Mouse (Mus musculus): ENCODE data around the gene Polr2m. TPM values are rescaled to one million over a fixed set of nuclear protein-coding genes. Genes with fewer than 3 reads are reported as not detected.

Gene Polr2m
- polyA plus RNA-seq, 1 experiment from 2014 or later: 341 TPM

DNA sequence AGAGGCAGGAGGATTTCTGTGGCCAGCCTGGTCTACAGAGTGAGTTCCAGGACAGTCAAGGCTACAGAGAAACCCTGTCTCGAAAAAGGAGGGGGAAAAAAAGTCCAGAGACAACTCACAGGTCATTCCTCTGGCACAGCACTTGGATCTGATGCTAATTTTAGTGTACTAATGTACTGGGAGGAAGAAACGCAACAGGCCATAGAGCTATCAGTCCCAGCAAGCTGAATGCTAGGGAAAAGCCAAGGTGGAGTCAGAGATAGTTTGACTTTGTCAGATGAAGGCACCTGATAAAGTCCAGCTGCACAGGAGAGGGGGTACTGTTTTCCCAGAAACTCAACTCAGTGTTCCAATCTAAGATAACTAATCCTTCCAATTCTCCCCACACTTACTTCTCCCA lies 5.4 kb downstream of the Polr2m start:
- no peak for ATAC-seq
- Histone ChIP-seq H3K9ac (ENCODE audit: low read depth, low read length) (no peak overlapping the region), H3K4me2 (ENCODE audit: low read length) (no peak overlapping the region), H3K4me1 (ENCODE audit: control insufficient read depth, insufficient read depth, low read length) (peaks cover 11% of the 10 kb centered on the region), H3K9me3 (replicated peaks; ENCODE audit: control insufficient read depth, low read length, poor library complexity, severe bottlenecking) (no peaks in the 10 kb centered on the region; the same call in 1 of the 2 replicates), H3K36me3 (ENCODE audit: control insufficient read depth, insufficient read depth, low read length) (peaks cover 65% of the 10 kb centered on the region), H3K27me3 (ENCODE audit: control insufficient read depth, insufficient read depth, low read depth, low read length) (no peaks in the 10 kb centered on the region), H3K27ac (ENCODE audit: low read length) (no peak overlapping the region), H3K4me3 (ENCODE audit: low read depth, low read length) (no peak overlapping the region)
- WGBS: 94% methylated on average over 2 of the region's 2 CpGs

DNA sequence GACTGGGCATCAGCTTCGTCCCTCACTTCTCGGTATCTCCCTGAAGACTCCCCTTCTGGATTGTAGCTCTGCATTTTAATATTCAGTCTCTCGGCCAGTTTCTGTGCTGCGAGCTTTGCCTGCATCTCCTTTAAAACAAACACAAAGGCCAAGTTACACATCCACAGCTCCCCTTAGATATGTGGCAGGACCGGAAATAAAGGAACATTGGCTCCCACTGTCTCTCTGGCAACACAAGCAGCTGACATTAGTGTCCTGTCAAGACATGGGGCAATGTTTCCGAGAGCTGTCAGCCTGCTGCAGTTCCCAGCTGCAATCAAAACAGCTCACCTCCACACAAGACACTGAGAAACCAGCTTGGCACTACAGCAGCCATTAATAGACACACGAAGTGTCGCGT lies 6.3 kb downstream of the Polr2m start:
- Histone ChIP-seq H3K36me3 (ENCODE audit: control insufficient read depth, insufficient read depth, low read length) (peaks cover 65% of the 10 kb centered on the region), H3K9ac (ENCODE audit: low read depth, low read length) (no peak overlapping the region), H3K4me1 (ENCODE audit: control insufficient read depth, insufficient read depth, low read length) (peaks cover 6% of the 10 kb centered on the region), H3K27me3 (ENCODE audit: control insufficient read depth, insufficient read depth, low read depth, low read length) (no peaks in the 10 kb centered on the region), H3K27ac (ENCODE audit: low read length) (no peak overlapping the region), H3K9me3 (replicated peaks; ENCODE audit: control insufficient read depth, low read length, poor library complexity, severe bottlenecking) (no peaks in the 10 kb centered on the region; the same call in 1 of the 2 replicates), H3K4me3 (ENCODE audit: low read depth, low read length) (no peak overlapping the region), H3K4me2 (ENCODE audit: low read length) (no peak overlapping the region)
- WGBS: 95% methylated on average over 9 of the region's 9 CpGs
- no peak for ATAC-seq

DNA sequence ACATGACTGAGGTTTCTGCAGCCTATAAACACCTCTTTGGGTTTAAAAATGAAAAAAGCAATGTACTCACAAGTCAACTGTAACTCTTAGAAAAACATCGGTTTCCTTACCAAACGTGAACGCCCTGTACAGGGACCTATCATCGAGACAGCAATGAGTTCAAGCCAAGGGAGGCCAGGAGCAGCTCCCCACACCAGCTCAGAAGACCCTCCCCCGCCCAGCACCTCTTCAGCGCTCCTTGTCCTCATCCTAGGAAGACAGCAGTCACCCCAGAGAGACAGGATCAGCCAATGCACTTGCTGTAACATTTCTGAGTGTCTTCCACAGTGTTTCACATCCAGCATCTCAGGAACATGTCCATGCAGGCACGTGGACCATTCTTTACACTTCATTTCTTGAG lies 7.1 kb downstream of the Polr2m start:
- no peak overlapping the region for H3K4me2 ChIP-seq (ENCODE audit: low read length)
- no peak for ATAC-seq
- H3K4me3 ChIP-seq (ENCODE audit: low read depth, low read length): no peak overlapping the region
- 96% methylated on average over 7 of the region's 7 CpGs for WGBS
- H3K9me3 ChIP-seq (replicated peaks; ENCODE audit: control insufficient read depth, low read length, poor library complexity, severe bottlenecking): no peaks in the 10 kb centered on the region; the same call in 1 of the 2 replicates
- no peak overlapping the region for H3K27ac ChIP-seq (ENCODE audit: low read length)
- no peak overlapping the region for H3K9ac ChIP-seq (ENCODE audit: low read depth, low read length)
- H3K4me1 ChIP-seq (ENCODE audit: control insufficient read depth, insufficient read depth, low read length): no peaks in the 10 kb centered on the region
- peaks cover 65% of the 10 kb centered on the region for H3K36me3 ChIP-seq (ENCODE audit: control insufficient read depth, insufficient read depth, low read length)
- H3K27me3 ChIP-seq (ENCODE audit: control insufficient read depth, insufficient read depth, low read depth, low read length): no peaks in the 10 kb centered on the region

DNA sequence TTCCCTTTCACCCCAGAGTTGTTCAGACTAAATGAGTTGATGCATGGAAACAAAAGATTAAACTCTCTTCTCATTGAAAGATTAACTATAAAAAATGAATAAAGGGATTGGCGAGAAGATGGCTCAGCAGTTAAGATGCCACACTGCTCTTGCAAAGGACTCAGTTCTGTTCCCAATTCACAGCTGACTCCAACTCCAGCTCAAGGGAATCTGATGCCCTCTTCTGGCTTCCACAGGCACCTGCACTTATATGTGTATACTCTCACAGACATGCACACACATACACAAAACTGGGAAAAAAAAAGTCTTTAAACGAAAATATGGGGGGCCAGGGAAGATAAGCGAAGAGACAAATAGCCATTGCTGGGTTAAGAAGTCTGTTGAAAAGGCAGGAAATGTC lies 9.1 kb downstream of the Polr2m start:
- Histone ChIP-seq H3K4me1 (ENCODE audit: control insufficient read depth, insufficient read depth, low read length) (no peaks in the 10 kb centered on the region), H3K27ac (ENCODE audit: low read length) (no peak overlapping the region), H3K36me3 (ENCODE audit: control insufficient read depth, insufficient read depth, low read length) (peaks cover 54% of the 10 kb centered on the region), H3K4me2 (ENCODE audit: low read length) (no peak overlapping the region), H3K27me3 (ENCODE audit: control insufficient read depth, insufficient read depth, low read depth, low read length) (no peaks in the 10 kb centered on the region), H3K9me3 (replicated peaks; ENCODE audit: control insufficient read depth, low read length, poor library complexity, severe bottlenecking) (no peaks in the 10 kb centered on the region; the same call in 1 of the 2 replicates), H3K4me3 (ENCODE audit: low read depth, low read length) (no peak overlapping the region), H3K9ac (ENCODE audit: low read depth, low read length) (no peak overlapping the region)
- no peak for ATAC-seq
- WGBS: 97% methylated on average over 3 of the region's 3 CpGs

DNA sequence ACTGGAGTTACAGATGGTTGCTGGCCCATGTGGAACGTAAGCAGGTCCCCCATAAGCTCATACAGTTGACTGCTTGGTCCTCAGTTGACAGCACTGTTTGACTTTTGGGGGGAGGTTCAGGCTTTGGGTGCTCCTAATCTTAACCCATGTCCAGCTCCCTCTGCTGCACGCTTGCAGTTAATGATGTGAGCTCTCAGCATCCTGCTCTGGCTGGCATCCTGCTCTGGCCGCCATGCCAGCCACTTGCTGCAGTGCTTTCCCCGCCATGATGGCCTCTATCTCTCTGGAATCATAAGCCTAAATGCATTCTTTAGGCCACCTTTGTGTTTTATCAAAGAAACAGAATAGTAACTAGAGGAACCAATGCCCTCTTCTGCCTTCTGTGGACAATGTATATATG lies 10.2 kb downstream of the Polr2m start:
- Histone ChIP-seq H3K36me3 (ENCODE audit: control insufficient read depth, insufficient read depth, low read length) (peaks cover 44% of the 10 kb centered on the region), H3K9me3 (replicated peaks; ENCODE audit: control insufficient read depth, low read length, poor library complexity, severe bottlenecking) (no peaks in the 10 kb centered on the region; the same call in 1 of the 2 replicates), H3K9ac (ENCODE audit: low read depth, low read length) (no peak overlapping the region), H3K4me2 (ENCODE audit: low read length) (no peak overlapping the region), H3K27me3 (ENCODE audit: control insufficient read depth, insufficient read depth, low read depth, low read length) (no peaks in the 10 kb centered on the region), H3K4me1 (ENCODE audit: control insufficient read depth, insufficient read depth, low read length) (no peaks in the 10 kb centered on the region), H3K4me3 (ENCODE audit: low read depth, low read length) (no peak overlapping the region), H3K27ac (ENCODE audit: low read length) (no peak overlapping the region)
- no peak for ATAC-seq
- 97% methylated on average over 4 of the region's 4 CpGs for WGBS

DNA sequence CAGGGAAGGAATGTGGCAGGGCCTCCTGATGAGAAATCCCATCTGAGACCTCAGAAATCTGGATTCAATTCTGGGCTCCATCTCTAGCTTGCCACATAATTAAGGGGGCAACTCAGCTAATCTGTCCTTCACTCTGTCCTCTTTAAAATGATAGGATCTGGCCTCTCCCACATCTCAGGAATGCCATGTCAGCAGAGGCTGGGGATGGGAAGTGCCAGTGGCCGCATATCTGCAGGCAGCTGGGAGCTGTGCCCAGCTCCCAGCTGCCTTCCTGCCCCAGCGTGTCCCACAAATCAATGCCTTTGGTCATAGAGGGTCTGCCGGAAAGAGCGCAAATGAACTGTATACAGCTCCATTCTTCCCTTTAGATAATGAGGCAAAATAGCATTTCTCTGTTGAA lies 18.3 kb downstream of the Polr2m start:
- H3K4me2 ChIP-seq (ENCODE audit: low read length): no peak overlapping the region
- ATAC-seq: no peak
- no peak overlapping the region for H3K4me3 ChIP-seq (ENCODE audit: low read depth, low read length)
- no peaks in the 10 kb centered on the region for H3K27me3 ChIP-seq (ENCODE audit: control insufficient read depth, insufficient read depth, low read depth, low read length)
- no peaks in the 10 kb centered on the region for H3K36me3 ChIP-seq (ENCODE audit: control insufficient read depth, insufficient read depth, low read length)
- H3K27ac ChIP-seq (ENCODE audit: low read length): no peak overlapping the region
- no peaks in the 10 kb centered on the region for H3K9me3 ChIP-seq (replicated peaks; ENCODE audit: control insufficient read depth, low read length, poor library complexity, severe bottlenecking)
- H3K9ac ChIP-seq (ENCODE audit: low read depth, low read length): no peak overlapping the region
- H3K4me1 ChIP-seq (ENCODE audit: control insufficient read depth, insufficient read depth, low read length): no peaks in the 10 kb centered on the region
- 82% methylated on average over 4 of the region's 4 CpGs for WGBS

DNA sequence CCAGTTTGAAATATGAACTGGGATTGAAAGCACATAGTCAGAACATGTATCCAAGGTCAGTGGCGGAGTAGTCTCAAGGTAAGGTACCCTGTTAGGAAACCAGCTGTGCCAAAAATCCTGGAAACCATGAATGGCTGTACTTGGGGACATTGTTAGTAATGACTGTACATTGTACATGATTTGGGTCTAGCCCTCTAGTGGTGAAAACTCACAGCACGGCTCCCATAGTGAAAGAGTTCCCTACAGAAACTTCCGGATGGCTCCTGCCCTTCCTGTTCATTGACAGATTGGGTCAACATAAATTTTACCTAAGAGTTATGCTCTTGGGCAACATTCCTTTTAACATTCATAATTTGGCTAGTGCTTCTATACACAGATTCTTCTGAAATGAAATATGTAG lies 19.6 kb downstream of the Polr2m start:
- Histone ChIP-seq H3K9ac (ENCODE audit: low read depth, low read length) (no peak overlapping the region), H3K36me3 (ENCODE audit: control insufficient read depth, insufficient read depth, low read length) (no peaks in the 10 kb centered on the region), H3K27me3 (ENCODE audit: control insufficient read depth, insufficient read depth, low read depth, low read length) (no peaks in the 10 kb centered on the region), H3K27ac (ENCODE audit: low read length) (no peak overlapping the region), H3K4me1 (ENCODE audit: control insufficient read depth, insufficient read depth, low read length) (no peaks in the 10 kb centered on the region), H3K9me3 (replicated peaks; ENCODE audit: control insufficient read depth, low read length, poor library complexity, severe bottlenecking) (no peaks in the 10 kb centered on the region), H3K4me3 (ENCODE audit: low read depth, low read length) (no peak overlapping the region), H3K4me2 (ENCODE audit: low read length) (no peak overlapping the region)
- WGBS: 84% methylated on average over 3 of the region's 3 CpGs
- ATAC-seq: no peak

DNA sequence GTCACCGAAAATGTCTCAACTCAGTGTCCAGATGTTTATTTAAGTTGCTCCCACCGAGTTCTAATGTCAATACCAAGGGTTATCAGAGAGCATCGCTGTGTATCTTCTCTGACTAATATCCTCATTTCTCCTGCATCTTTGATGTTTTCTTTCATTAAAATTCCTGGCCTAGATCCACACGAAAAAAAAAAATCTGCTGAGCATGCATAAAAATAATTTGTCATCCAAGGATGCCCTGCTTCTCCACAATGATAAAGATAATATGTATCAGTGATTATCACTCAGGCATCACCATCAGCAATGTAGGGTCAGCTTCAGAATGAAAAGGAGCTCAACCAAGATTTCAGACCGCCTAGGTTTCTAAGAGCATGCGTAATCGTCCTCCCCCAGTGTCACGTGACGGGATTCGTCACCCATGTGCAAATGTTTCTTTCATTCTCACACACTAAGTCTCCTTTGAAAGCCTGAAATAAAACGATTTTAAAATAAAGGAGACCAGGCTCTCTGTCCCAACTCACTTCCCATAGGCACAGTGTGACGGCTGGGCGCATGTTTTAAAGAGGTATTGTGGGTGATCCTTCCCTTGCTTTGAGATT lies 22.6 kb downstream of the Polr2m start:
- WGBS: 65% methylated on average over 13 of the region's 13 CpGs
- no peaks in the 10 kb centered on the region for H3K27me3 ChIP-seq (ENCODE audit: control insufficient read depth, insufficient read depth, low read depth, low read length)

DNA sequence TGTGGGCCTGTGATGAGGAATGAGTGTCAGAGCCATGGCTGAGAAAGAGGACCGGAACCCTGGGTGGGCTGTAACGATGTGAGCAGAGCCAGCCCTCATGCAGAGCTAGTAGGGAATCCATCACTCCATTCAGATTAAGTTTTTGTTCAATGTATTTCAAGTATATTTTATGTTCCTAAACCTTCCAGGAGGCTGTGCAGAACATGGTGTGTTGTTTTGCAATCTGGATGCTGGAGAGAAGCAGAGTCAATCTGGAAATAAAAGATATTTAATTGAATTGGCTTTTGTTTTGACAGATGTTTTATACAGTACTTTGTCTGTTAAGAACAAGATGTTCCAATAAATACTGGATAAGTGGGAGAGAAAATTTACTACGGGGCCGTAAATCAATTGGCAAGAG lies 29.0 kb downstream of the Polr2m start:
- Histone ChIP-seq H3K4me1 (ENCODE audit: control insufficient read depth, insufficient read depth, low read length) (no peaks in the 10 kb centered on the region), H3K36me3 (ENCODE audit: control insufficient read depth, insufficient read depth, low read length) (no peaks in the 10 kb centered on the region), H3K4me3 (ENCODE audit: low read depth, low read length) (no peak overlapping the region), H3K9ac (ENCODE audit: low read depth, low read length) (no peak overlapping the region), H3K4me2 (ENCODE audit: low read length) (no peak overlapping the region), H3K9me3 (replicated peaks; ENCODE audit: control insufficient read depth, low read length, poor library complexity, severe bottlenecking) (no peaks in the 10 kb centered on the region), H3K27ac (ENCODE audit: low read length) (no peak overlapping the region), H3K27me3 (ENCODE audit: control insufficient read depth, insufficient read depth, low read depth, low read length) (no peaks in the 10 kb centered on the region)
- no peak for ATAC-seq
- WGBS: 93% methylated on average over 4 of the region's 4 CpGs

More for the DNA sequence above, 22.6 kb downstream of the Polr2m start:
- ATAC-seq: no peak
- no peak overlapping the region for H3K4me2 ChIP-seq (ENCODE audit: low read length)
- H3K9ac ChIP-seq (ENCODE audit: low read depth, low read length): no peak overlapping the region
- no peak overlapping the region for H3K4me3 ChIP-seq (ENCODE audit: low read depth, low read length)
- H3K4me1 ChIP-seq (ENCODE audit: control insufficient read depth, insufficient read depth, low read length): no peaks in the 10 kb centered on the region
- H3K27ac ChIP-seq (ENCODE audit: low read length): no peak overlapping the region
- no peaks in the 10 kb centered on the region for H3K9me3 ChIP-seq (replicated peaks; ENCODE audit: control insufficient read depth, low read length, poor library complexity, severe bottlenecking)
- H3K36me3 ChIP-seq (ENCODE audit: control insufficient read depth, insufficient read depth, low read length): no peaks in the 10 kb centered on the region
